ENCODE assay signal across 8 mouse cellular contexts in genomic region chr12:112951150-112951842, GRCm38 (mm10). TPM values are rescaled to one million over a fixed set of nuclear protein-coding genes. Genes with fewer than 3 reads are reported as not detected.
DNase-seq lines count a peak whose midpoint lies in the region; ATAC-seq and TF ChIP-seq lines count a peak whose summit lies in the region.
"Had no signal": no experiment of that assay in that cellular context is flagged by ENCODE, and none has a peak within 500 bp of the region (broad histone marks: within the 10 kb centered on the region; RNA-seq: fewer than 3 reads in every experiment).

No protein-coding gene starts in this region.

- H3K27ac ChIP-seq in left cerebral cortex, adult 2 months, result peak overlapping the region; percentile 74
- H3K27ac ChIP-seq in forebrain, embryonic 10.5 days, result peak overlapping the region; percentile 96
- peak overlapping the region; percentile 92 for H3K27ac ChIP-seq in hindbrain, embryonic 14.5 days
- H3K27ac ChIP-seq in midbrain, postnatal 0 days (ENCODE audit: low read depth, low read length), result peak overlapping the region; percentile 84
- H3K27ac ChIP-seq: liver, embryonic 14.5 days had no signal

- 0 out of 2 replicates have a peak, but pooled peaks cover 3% of the 10 kb centered on the region for H3K36me3 ChIP-seq in forebrain, embryonic 10.5 days (replicated peaks)
- H3K36me3 ChIP-seq in hindbrain, embryonic 14.5 days (replicated peaks; ENCODE audit: control insufficient read depth, insufficient read depth), result no peaks in the 10 kb centered on the region
- H3K36me3 ChIP-seq in midbrain, postnatal 0 days (ENCODE audit: insufficient read depth, low read length), result peaks cover 2% of the 10 kb centered on the region; the same call in 1 of the 2 replicates

- peak overlapping the region; percentile 87 for H3K9ac ChIP-seq in hindbrain, embryonic 14.5 days
- H3K9ac ChIP-seq in midbrain, postnatal 0 days (replicated peaks; ENCODE audit: low read length, poor library complexity, severe bottlenecking), result peak overlapping the region; percentile 86
- H3K9ac ChIP-seq: liver, embryonic 14.5 days had no signal

- 31% methylated on average over 7 of the region's 7 CpGs for WGBS in forebrain, embryonic 10.5 days
- 18% methylated on average over 7 of the region's 7 CpGs for WGBS in hindbrain, embryonic 14.5 days
- WGBS in midbrain, postnatal 0 days, result 24% methylated on average over 7 of the region's 7 CpGs

- intact Hi-C loops in left cerebral cortex, adult 2 months (cut with DNase I), result no loop called here
- intact Hi-C loops in left cerebral cortex, postnatal 10 days (cut with DNase I), result no loop called here

- H3K4me2 ChIP-seq in hindbrain, embryonic 14.5 days (replicated peaks), result peak overlapping the region; percentile 85
- H3K4me2 ChIP-seq in midbrain, postnatal 0 days (ENCODE audit: low read depth, low read length, poor library complexity, severe bottlenecking), result peak overlapping the region; percentile 92

- peaks cover 52% of the 10 kb centered on the region for H3K4me1 ChIP-seq in forebrain, embryonic 10.5 days
- peaks cover 22% of the 10 kb centered on the region for H3K4me1 ChIP-seq in hindbrain, embryonic 14.5 days (replicated peaks; ENCODE audit: control insufficient read depth, insufficient read depth, low read length)
- peaks cover 15% of the 10 kb centered on the region for H3K4me1 ChIP-seq in midbrain, postnatal 0 days (ENCODE audit: insufficient read depth, low read length)

- no peaks in the 10 kb centered on the region for H3K9me3 ChIP-seq in forebrain, embryonic 10.5 days
- no peaks in the 10 kb centered on the region for H3K9me3 ChIP-seq in hindbrain, embryonic 14.5 days (ENCODE audit: control insufficient read depth, low read length)
- no peaks in the 10 kb centered on the region for H3K9me3 ChIP-seq in midbrain, postnatal 0 days (ENCODE audit: low read length)

- no peak for ATAC-seq in hindbrain, embryonic 14.5 days (ENCODE audit: low FRiP score)
- ATAC-seq in midbrain, postnatal 0 days (ENCODE audit: low FRiP score), result no peak
- no peak for ATAC-seq in granulocyte monocyte progenitor cell, adult 5-6 weeks (replicated peaks; ENCODE audit: poor library complexity, severe bottlenecking)

- TF ChIP-seq CTCF in left cerebral cortex, adult 2 months (IDR thresholded peaks at IDR 0.05), result no peak
- no peak for TF ChIP-seq CTCF in midbrain, postnatal 0 days (IDR thresholded peaks at IDR 0.05)

- DNase-seq in left cerebral cortex, adult 2 months (ENCODE audit: extremely low spot score in 1 of 2, low spot score in 2 of 2), result no peak
- DNase-seq in left cerebral cortex, postnatal 10 days (ENCODE audit: extremely low spot score in 1 of 2, low spot score in 2 of 2), result no peak
- DNase-seq in forebrain, embryonic 10.5 days (ENCODE audit: extremely low spot score, low spot score), result no peak
- DNase-seq in hindbrain, embryonic 14.5 days (ENCODE audit: low spot score), result no peak
- no peak for DNase-seq in midbrain, postnatal 0 days (ENCODE audit: low spot score)
- DNase-seq in urinary bladder, postnatal 25 days (ENCODE audit: low spot score), result no peak

- no peak overlapping the region; the same call in 1 of the 2 replicates for H3K4me3 ChIP-seq in left cerebral cortex, adult 2 months
- peak overlapping the region; percentile 75 for H3K4me3 ChIP-seq in forebrain, embryonic 10.5 days
- H3K4me3 ChIP-seq in hindbrain, embryonic 14.5 days (replicated peaks; ENCODE audit: low read length), result no peak overlapping the region
- peak overlapping the region; percentile 54; the same call in 1 of the 2 replicates for H3K4me3 ChIP-seq in midbrain, postnatal 0 days (ENCODE audit: low read depth, low read length)

- peaks cover 16% of the 10 kb centered on the region for H3K27me3 ChIP-seq in forebrain, embryonic 10.5 days (ENCODE audit: poor library complexity, severe bottlenecking)
- H3K27me3 ChIP-seq in hindbrain, embryonic 14.5 days (ENCODE audit: control insufficient read depth, insufficient read depth, low read length), result no peaks in the 10 kb centered on the region
- H3K27me3 ChIP-seq in midbrain, postnatal 0 days (ENCODE audit: insufficient read depth, low read length), result no peaks in the 10 kb centered on the region

RNA-seq across cellular contexts. Expression of gene Nudt14, which starts 9.4 kb away (rescaled TPM):
- total RNA-seq in left cerebral cortex, adult 2 months (2021), result 10 to 100 TPM; 10.1 to 13.7 TPM
- 10 to 100 TPM; 11.8 to 13.2 TPM for total RNA-seq in left cerebral cortex, postnatal 10 days (2021)
- polyA plus RNA-seq in forebrain, embryonic 10.5 days (2016; fragmentation: Nextera tagmentation; extraction: Ambion mirVana), result 61.4 and 70.4 TPM in 2 replicates
- 60.9 and 70.1 TPM in 2 replicates for polyA plus RNA-seq in hindbrain, embryonic 14.5 days (2014; fragmentation: Nextera tagmentation; extraction: Ambion mirVana)
- 23.6 and 25.8 TPM in 2 replicates for total RNA-seq in midbrain, postnatal 0 days (2014; rRNA removed)
- polyA plus RNA-seq in midbrain, postnatal 0 days (2015; fragmentation: Nextera tagmentation; extraction: Ambion mirVana), result 41.8 and 48.0 TPM in 2 replicates
- 15.9 and 33.3 TPM in 2 replicates for total RNA-seq in granulocyte monocyte progenitor cell, adult 5-6 weeks (2014; fragmentation: Nextera tagmentation)
- 16.6 and 25.4 TPM in 2 replicates for total RNA-seq in granulocyte monocyte progenitor cell, adult 5-6 weeks (2017)

RNA-seq across cellular contexts. Expression of gene Jag2, which starts 21.7 kb away (rescaled TPM):
- total RNA-seq in left cerebral cortex, adult 2 months (2021), result 10 to 100 TPM; 57.9 to 62.2 TPM
- total RNA-seq in left cerebral cortex, postnatal 10 days (2021), result 10 to 100 TPM; 60.0 to 60.9 TPM
- 2.3 and 3.8 TPM in 2 replicates for polyA plus RNA-seq in forebrain, embryonic 10.5 days (2016; fragmentation: Nextera tagmentation; extraction: Ambion mirVana)
- polyA plus RNA-seq in hindbrain, embryonic 14.5 days (2014; fragmentation: Nextera tagmentation; extraction: Ambion mirVana), result 12.5 and 16.1 TPM in 2 replicates
- total RNA-seq in midbrain, postnatal 0 days (2014; rRNA removed), result 88.4 and 94.6 TPM in 2 replicates
- 9.4 and 12.1 TPM in 2 replicates for polyA plus RNA-seq in midbrain, postnatal 0 days (2015; fragmentation: Nextera tagmentation; extraction: Ambion mirVana)
- 0.95 and 1.0 TPM in 2 replicates for total RNA-seq in granulocyte monocyte progenitor cell, adult 5-6 weeks (2014; fragmentation: Nextera tagmentation)
- 0.22 and 1.4 TPM in 2 replicates for total RNA-seq in granulocyte monocyte progenitor cell, adult 5-6 weeks (2017)

RNA-seq across cellular contexts. Expression of gene Btbd6, which starts 25.0 kb away (rescaled TPM):
- total RNA-seq in left cerebral cortex, adult 2 months (2021), result 10 to 100 TPM; 60.2 to 64.5 TPM
- 10 to 100 TPM; 61.0 to 61.9 TPM for total RNA-seq in left cerebral cortex, postnatal 10 days (2021)
- 22.4 and 24.2 TPM in 2 replicates for polyA plus RNA-seq in forebrain, embryonic 10.5 days (2016; fragmentation: Nextera tagmentation; extraction: Ambion mirVana)
- 52.2 and 52.8 TPM in 2 replicates for polyA plus RNA-seq in hindbrain, embryonic 14.5 days (2014; fragmentation: Nextera tagmentation; extraction: Ambion mirVana)
- total RNA-seq in midbrain, postnatal 0 days (2014; rRNA removed), result 79.0 and 81.6 TPM in 2 replicates
- polyA plus RNA-seq in midbrain, postnatal 0 days (2015; fragmentation: Nextera tagmentation; extraction: Ambion mirVana), result 58.4 and 61.9 TPM in 2 replicates
- total RNA-seq in granulocyte monocyte progenitor cell, adult 5-6 weeks (2014; fragmentation: Nextera tagmentation), result 2.4 and 10.5 TPM in 2 replicates
- total RNA-seq in granulocyte monocyte progenitor cell, adult 5-6 weeks (2017), result 3.3 and 6.8 TPM in 2 replicates

RNA-seq across cellular contexts. Expression of gene Brf1, which starts 49.2 kb away (rescaled TPM):
- 10 to 100 TPM; 45.6 to 46.6 TPM for total RNA-seq in left cerebral cortex, adult 2 months (2021)
- total RNA-seq in left cerebral cortex, postnatal 10 days (2021), result 10 to 100 TPM; 53.8 to 54.2 TPM
- 50.8 and 58.1 TPM in 2 replicates for polyA plus RNA-seq in forebrain, embryonic 10.5 days (2016; fragmentation: Nextera tagmentation; extraction: Ambion mirVana)
- 41.4 and 46.3 TPM in 2 replicates for polyA plus RNA-seq in hindbrain, embryonic 14.5 days (2014; fragmentation: Nextera tagmentation; extraction: Ambion mirVana)
- 42.1 and 51.3 TPM in 2 replicates for total RNA-seq in midbrain, postnatal 0 days (2014; rRNA removed)
- polyA plus RNA-seq in midbrain, postnatal 0 days (2015; fragmentation: Nextera tagmentation; extraction: Ambion mirVana), result 34.9 and 39.0 TPM in 2 replicates
- total RNA-seq in granulocyte monocyte progenitor cell, adult 5-6 weeks (2014; fragmentation: Nextera tagmentation), result 38.7 and 42.6 TPM in 2 replicates
- 28.1 and 41.3 TPM in 2 replicates for total RNA-seq in granulocyte monocyte progenitor cell, adult 5-6 weeks (2017)

Comparison
In these comparisons a context has a peak if more than half of its experiments do, and no peak if none do; other contexts are left out.
1. H3K4me3 ChIP-seq: peak in forebrain, embryonic 10.5 days (single experiment) and midbrain, postnatal 0 days (single experiment); none in left cerebral cortex, adult 2 months (single experiment) and hindbrain, embryonic 14.5 days (single experiment).
2. RNA of gene Jag2, which starts 21.7 kb away (total RNA-seq): 88.4 to 94.6 TPM in midbrain, postnatal 0 days, 57.9 to 62.2 TPM in left cerebral cortex, adult 2 months and 60.0 to 60.9 TPM in left cerebral cortex, postnatal 10 days; 0.22 to 1.4 TPM in granulocyte monocyte progenitor cell, adult 5-6 weeks; every median in the first group is over 10 times any median in the second.
3. Peak in every context shown above with its lines, with median percentiles within 50 percentile points of each other: H3K27ac ChIP-seq.